Mouse (Mus musculus) heart, embryonic 11.5 days (tissue): ENCODE data around the gene Htt. TPM values are rescaled to one million over a fixed set of nuclear protein-coding genes. Genes with fewer than 3 reads are reported as not detected.
A peak's percentile ranks its signal among the peaks of the same experiment; 100 is the strongest.

ENCODE experiments used
- ATAC-seq: fragments of 200-750 bp; cut with Nextera tagmentation; replicated peaks from 2 replicates; pipeline ENCODE4 v1.8.0; 2017; ENCODE audit warnings: moderate library complexity; ENCODE audit not compliant: insufficient number of reproducible peaks, low FRiP score, low TSS enrichment
- H3K27ac ChIP-seq: fragments of 300-500 bp; sonication (generic); 2 replicates; pipeline ENCODE4 v1.5.1; 2014; ENCODE audit warnings: mild to moderate bottlenecking, low read depth, low read length
- H3K27me3 ChIP-seq: fragments of 300-500 bp; sonication (generic); 2 replicates; pipeline ENCODE4 v1.6.1; 2014; ENCODE audit warnings: mild to moderate bottlenecking, low read length, mixed read lengths; ENCODE audit not compliant: control insufficient read depth, insufficient read depth
- H3K36me3 ChIP-seq: fragments of 300-500 bp; sonication (generic); 2 replicates; pipeline ENCODE4 v1.6.1; 2014; ENCODE audit warnings: mild to moderate bottlenecking, low read length, moderate library complexity, mixed read lengths; ENCODE audit not compliant: control insufficient read depth, insufficient read depth
- H3K4me1 ChIP-seq: fragments of 300-500 bp; sonication (generic); 2 replicates; pipeline ENCODE4 v1.6.1; 2014; ENCODE audit warnings: low read length; ENCODE audit not compliant: control insufficient read depth, insufficient read depth
- H3K4me2 ChIP-seq: fragments of 300-500 bp; sonication (generic); 2 replicates; pipeline ENCODE4 v1.6.1; 2014; ENCODE audit warnings: mild to moderate bottlenecking, moderate library complexity
- H3K4me3 ChIP-seq: fragments of 300-500 bp; sonication (generic); 2 replicates; pipeline ENCODE4 v1.5.1; 2014; ENCODE audit warnings: low read depth, low read length
- H3K9ac ChIP-seq: fragments of 300-500 bp; sonication (generic); 2 replicates; pipeline ENCODE4 v1.6.1; 2014; ENCODE audit warnings: mild to moderate bottlenecking, low read depth, low read length, moderate library complexity
- H3K9me3 ChIP-seq: fragments of 300-500 bp; sonication (generic); replicated peaks from 2 replicates; pipeline ENCODE4 v1.6.1; 2016; ENCODE audit warnings: low read length; ENCODE audit not compliant: control insufficient read depth
- WGBS: fragments of 180-500 bp; shearing (Covaris S2); extraction: QIAGEN DNeasy Blood & Tissue Kit; methylation state at CpG from one replicate; pipeline ENCODE4 v1.1.7; 2014; ENCODE audit not compliant: insufficient replicate concordance; 5-methylcytosine and 5-hydroxymethylcytosine counted together
- polyA plus RNA-seq: library from polyadenylated mRNA; unstranded; fragments of >200 nt; fragmentation: Nextera tagmentation; extraction: Ambion mirVana; gene quantifications from 2 replicates; pipeline ENCODE4 v1.2.1, GENCODE M21; 2014

Htt gene
- polyA plus RNA-seq, 1 experiment from 2014 or later, result 15.5 TPM

GRCm38 (mm10) chr5:34931516-34932457 lies 170.2 kb downstream of the Htt start:
- H3K4me3 ChIP-seq, result no peak overlapping the region
- H3K36me3 ChIP-seq, result no peaks in the 10 kb centered on the region
- 34% methylated on average over 11 of the region's 11 CpGs for WGBS
- H3K9me3 ChIP-seq, result no peaks in the 10 kb centered on the region
- H3K27me3 ChIP-seq, result no peaks in the 10 kb centered on the region
- peak overlapping the region; percentile 54; the same call in 1 of the 2 replicates for H3K9ac ChIP-seq
- no peak for ATAC-seq
- H3K4me2 ChIP-seq, result peak overlapping the region; percentile 29
- H3K4me1 ChIP-seq, result peaks cover 16% of the 10 kb centered on the region
- peak overlapping the region; percentile 73 for H3K27ac ChIP-seq

GRCm38 (mm10) chr5:34932458-34932806 lies 170.9 kb downstream of the Htt start:
- Histone ChIP-seq H3K4me2 (no peak overlapping the region), H3K4me3 (no peak overlapping the region), H3K9me3 (no peaks in the 10 kb centered on the region), H3K27me3 (no peaks in the 10 kb centered on the region), H3K4me1 (peaks cover 16% of the 10 kb centered on the region), H3K27ac (peak overlapping the region; percentile 73), H3K9ac (peak overlapping the region; percentile 54; the same call in 1 of the 2 replicates), H3K36me3 (no peaks in the 10 kb centered on the region)
- WGBS, result 45% methylated on average over 4 of the region's 4 CpGs
- no peak for ATAC-seq

GRCm38 (mm10) chr5:34933461-34933860 lies 171.9 kb downstream of the Htt start:
- H3K4me1 ChIP-seq, result peaks cover 16% of the 10 kb centered on the region
- H3K9me3 ChIP-seq, result no peaks in the 10 kb centered on the region
- no peak overlapping the region for H3K27ac ChIP-seq
- H3K4me2 ChIP-seq, result no peak overlapping the region
- H3K27me3 ChIP-seq, result no peaks in the 10 kb centered on the region
- no peak overlapping the region for H3K9ac ChIP-seq
- H3K36me3 ChIP-seq, result no peaks in the 10 kb centered on the region
- H3K4me3 ChIP-seq, result no peak overlapping the region
- WGBS, result 88% methylated on average over 1 of the region's 1 CpGs
- no peak for ATAC-seq

- Histone ChIP-seq H3K36me3 (no peaks in the 10 kb centered on the region), H3K4me3 (no peak overlapping the region), H3K9me3 (no peaks in the 10 kb centered on the region), H3K27ac (no peak overlapping the region), H3K4me1 (no peaks in the 10 kb centered on the region), H3K4me2 (no peak overlapping the region), H3K9ac (no peak overlapping the region), H3K27me3 (no peaks in the 10 kb centered on the region)
- WGBS, result 72% methylated on average over 10 of the region's 10 CpGs
- ATAC-seq, result no peak
Observed at GRCm38 (mm10) chr5:34941710-34942470, 180.3 kb downstream of the Htt start.

- no peaks in the 10 kb centered on the region for H3K9me3 ChIP-seq
- no peaks in the 10 kb centered on the region for H3K27me3 ChIP-seq
- H3K27ac ChIP-seq, result no peak overlapping the region
- H3K36me3 ChIP-seq, result no peaks in the 10 kb centered on the region
- ATAC-seq, result no peak
- 72% methylated on average over 3 of the region's 3 CpGs for WGBS
- no peak overlapping the region for H3K4me3 ChIP-seq
- H3K4me1 ChIP-seq, result peaks cover 10% of the 10 kb centered on the region; the same call in 1 of the 2 replicates
- H3K4me2 ChIP-seq, result no peak overlapping the region
- no peak overlapping the region for H3K9ac ChIP-seq
Observed at GRCm38 (mm10) chr5:34943428-34943827, 181.9 kb downstream of the Htt start.

- Histone ChIP-seq H3K4me3 (peak within 1 kb of the TSS; percentile 95), H3K4me2 (peak within 1 kb of the TSS; percentile 90), H3K4me1 (peaks cover 31% of the 10 kb centered on the region), H3K36me3 (0 out of 2 replicates have a peak, but pooled peaks cover 2% of the 10 kb centered on the region), H3K9ac (peak within 1 kb of the TSS; percentile 98), H3K9me3 (no peaks in the 10 kb centered on the region), H3K27ac (peak within 1 kb of the TSS; percentile 94), H3K27me3 (no peaks in the 10 kb centered on the region)
- under 1% methylated on average over 80 of the region's 84 CpGs for WGBS
- ATAC-seq, result peak; percentile 97
Observed at GRCm38 (mm10) chr5:34948861-34949760, 187.6 kb downstream of the Htt start, which contains the start of gene Rgs12. Gene Rgs12 (plus strand): TSS chr5:34949445.

GRCm38 (mm10) chr5:34949769-34950211 lies 188.2 kb downstream of the Htt start:
- ATAC-seq, result peak; percentile 32; the same call in 1 of the 2 replicates
- H3K4me1 ChIP-seq, result peaks cover 37% of the 10 kb centered on the region
- H3K4me2 ChIP-seq, result peak overlapping the region; percentile 90
- WGBS, result 1% methylated on average over 12 of the region's 12 CpGs
- H3K36me3 ChIP-seq, result 0 out of 2 replicates have a peak, but pooled peaks cover 2% of the 10 kb centered on the region
- peak overlapping the region; percentile 95 for H3K4me3 ChIP-seq
- peak overlapping the region; percentile 94 for H3K27ac ChIP-seq
- no peaks in the 10 kb centered on the region for H3K9me3 ChIP-seq
- H3K27me3 ChIP-seq, result no peaks in the 10 kb centered on the region
- H3K9ac ChIP-seq, result peak overlapping the region; percentile 98
